Mouse (Mus musculus) liver, embryonic 14.5 days (tissue): ENCODE measurements around the gene Phf14. TPM values are rescaled to one million over a fixed set of nuclear protein-coding genes. Genes with fewer than 3 reads are reported as not detected.

Experiments used
- ATAC-seq: fragments of 200-750 bp; cut with Nextera tagmentation; 2 replicates; pipeline ENCODE4 v1.8.0; 2017; ENCODE audit warnings: moderate number of reproducible peaks, mild to moderate bottlenecking, moderate library complexity; ENCODE audit not compliant: insufficient read depth
- DNase-seq, 3 experiments: peaks; one replicate each; pipeline ENCODE4 v3.0.0-alpha.2; 2012 to 2013; ENCODE audit warnings: low read depth in 3 of 3, low spot score in 3 of 3
- H3K27ac ChIP-seq: fragments of 300-500 bp; sonication (generic); 2 replicates; pipeline ENCODE4 v1.5.1; 2014; ENCODE audit warnings: moderate library complexity, mild to moderate bottlenecking, control low read depth, inconsistent platforms
- H3K27me3 ChIP-seq: fragments of 300-500 bp; sonication (generic); 2 replicates; pipeline ENCODE4 v1.6.1; 2014; ENCODE audit warnings: mild to moderate bottlenecking, low read length, moderate library complexity; ENCODE audit not compliant: control insufficient read depth, insufficient read depth
- H3K36me3 ChIP-seq: fragments of 300-500 bp; sonication (generic); replicated peaks from 2 replicates; pipeline ENCODE4 v1.6.1; 2014; ENCODE audit warnings: low read depth; ENCODE audit not compliant: control insufficient read depth, insufficient read depth
- H3K4me1 ChIP-seq, 2 experiments: fragments of 200-500 bp in 1 of 2; fragments of 300-500 bp in 1 of 2; sonication (generic) in 1 of 2; replicated peaks; 2 replicates each; pipeline ENCODE4 v1.6.1; 2012 to 2014; ENCODE audit warnings: antibody characterized with exemption in 1 of 2, inconsistent platforms in 1 of 2, low read length in 1 of 2; ENCODE audit not compliant: control insufficient read depth in 2 of 2, insufficient read depth in 2 of 2
- H3K4me2 ChIP-seq: fragments of 300-500 bp; sonication (generic); 2 replicates; pipeline ENCODE4 v1.6.1; 2014; ENCODE audit warnings: low read depth, mild to moderate bottlenecking, control low read depth, moderate library complexity
- H3K4me3 ChIP-seq, 2 experiments: fragments of 200-500 bp in 1 of 2; fragments of 300-500 bp in 1 of 2; sonication (generic) in 1 of 2; 2 replicates each; pipeline ENCODE4 v1.5.1; 2012 to 2014; ENCODE audit warnings: low read depth in 2 of 2, low read length in 2 of 2, mild to moderate bottlenecking in 2 of 2, control low read depth in 1 of 2, inconsistent platforms in 1 of 2, moderate library complexity in 1 of 2; ENCODE audit not compliant: insufficient read depth in 1 of 2
- H3K9ac ChIP-seq: fragments of 300-500 bp; sonication (generic); replicated peaks from 2 replicates; pipeline ENCODE4 v1.6.1; 2014; ENCODE audit warnings: mild to moderate bottlenecking, control low read depth, moderate library complexity
- H3K9me3 ChIP-seq: fragments of 300-500 bp; sonication (generic); 2 replicates; pipeline ENCODE4 v1.6.1; 2016; ENCODE audit warnings: low read length, mixed read lengths; ENCODE audit not compliant: control insufficient read depth
- CTCF ChIP-seq: IDR thresholded peaks from 2 replicates; pipeline ENCODE4 v1.5.1; 2016; ENCODE audit warnings: antibody characterized with exemption, low read depth, control low read depth
- EP300 ChIP-seq: IDR thresholded peaks from 2 replicates; pipeline ENCODE4 v1.6.1; 2016; ENCODE audit warnings: antibody characterized with exemption, low read depth
- WGBS: fragments of 180-500 bp; shearing (Covaris S2); extraction: QIAGEN DNeasy Blood & Tissue Kit; methylation state at CpG from one replicate; pipeline ENCODE4 v1.1.7; 2014; ENCODE audit not compliant: insufficient replicate concordance; 5-methylcytosine and 5-hydroxymethylcytosine counted together
- polyA plus RNA-seq, 2 experiments: library from polyadenylated mRNA; depleted of rRNA in 1 of 2; stranded (reverse) in 1 of 2; unstranded in 1 of 2; fragments of >200 nt; fragmentation: Nextera tagmentation in 1 of 2; extraction: Ambion mirVana in 1 of 2; gene quantifications; 2 replicates each; pipeline versions ENCODE4 v1.2.1 to v1.2.3; 2012 to 2014

The Phf14 gene
- polyA plus RNA-seq, 2 experiments: 9.3 to 19.5 TPM

- WGBS: 73% methylated on average over 5 of the region's 5 CpGs
- H3K4me1 ChIP-seq: no peaks in the 10 kb centered on the region
- no peaks in the 10 kb centered on the region for H3K9me3 ChIP-seq
- no peak overlapping the region for H3K4me3 ChIP-seq
- no peak for TF ChIP-seq CTCF
- TF ChIP-seq EP300: no peak
- no peak overlapping the region for H3K27ac ChIP-seq
- H3K36me3 ChIP-seq: no peaks in the 10 kb centered on the region
- H3K4me2 ChIP-seq: no peak overlapping the region
- H3K9ac ChIP-seq: no peak overlapping the region
- ATAC-seq (no peak), DNase-seq (no peak)
- no peaks in the 10 kb centered on the region for H3K27me3 ChIP-seq
Measured at GRCm38 (mm10) chr6:12058717-12059116, 151.1 kb downstream of the Phf14 start.

GRCm38 (mm10) chr6:12059971-12060370 is 152.4 kb downstream of the Phf14 start:
- Histone ChIP-seq H3K27me3 (no peaks in the 10 kb centered on the region), H3K4me1 (no peaks in the 10 kb centered on the region), H3K9me3 (no peaks in the 10 kb centered on the region), H3K36me3 (no peaks in the 10 kb centered on the region), H3K4me2 (no peak overlapping the region), H3K4me3 (no peak overlapping the region), H3K27ac (no peak overlapping the region), H3K9ac (no peak overlapping the region)
- TF ChIP-seq CTCF (no peak), EP300 (no peak)
- 0 out of 2 replicates have a peak, but pooled peaks have one; percentile 18 for ATAC-seq
- WGBS: 50% methylated on average over 7 of the region's 7 CpGs
- no peak for DNase-seq

GRCm38 (mm10) chr6:12060452-12061140 is 153.0 kb downstream of the Phf14 start:
- no peak overlapping the region for H3K4me3 ChIP-seq
- H3K9ac ChIP-seq: no peak overlapping the region
- no peaks in the 10 kb centered on the region for H3K36me3 ChIP-seq
- ATAC-seq: peak; percentile 45; the same call in 1 of the 2 replicates
- no peak for DNase-seq
- H3K27me3 ChIP-seq: no peaks in the 10 kb centered on the region
- TF ChIP-seq EP300: no peak
- H3K4me1 ChIP-seq: no peaks in the 10 kb centered on the region
- no peaks in the 10 kb centered on the region for H3K9me3 ChIP-seq
- H3K27ac ChIP-seq: no peak overlapping the region
- H3K4me2 ChIP-seq: no peak overlapping the region
- WGBS: 46% methylated on average over 9 of the region's 9 CpGs

- no peaks in the 10 kb centered on the region for H3K9me3 ChIP-seq
- TF ChIP-seq EP300: no peak
- no peak overlapping the region for H3K4me3 ChIP-seq
- H3K4me2 ChIP-seq: no peak overlapping the region
- no peak overlapping the region for H3K9ac ChIP-seq
- DNase-seq (no peak), ATAC-seq (no peak)
- H3K36me3 ChIP-seq: no peaks in the 10 kb centered on the region
- no peak overlapping the region for H3K27ac ChIP-seq
- WGBS: 76% methylated on average over 4 of the region's 4 CpGs
- no peaks in the 10 kb centered on the region; a peak in 1 of 4 replicates for H3K4me1 ChIP-seq
- H3K27me3 ChIP-seq: no peaks in the 10 kb centered on the region
Measured at GRCm38 (mm10) chr6:12067956-12068355, 160.3 kb downstream of the Phf14 start.

- Histone ChIP-seq H3K36me3 (no peaks in the 10 kb centered on the region), H3K9ac (no peak overlapping the region), H3K4me1 (no peaks in the 10 kb centered on the region; a peak in 1 of 4 replicates), H3K4me3 (no peak overlapping the region), H3K4me2 (no peak overlapping the region), H3K9me3 (no peaks in the 10 kb centered on the region), H3K27ac (no peak overlapping the region), H3K27me3 (no peaks in the 10 kb centered on the region)
- ATAC-seq (no peak), DNase-seq (no peak)
- 45% methylated on average over 2 of the region's 2 CpGs for WGBS
- TF ChIP-seq EP300 (no peak), CTCF (no peak)
Measured at GRCm38 (mm10) chr6:12069357-12069756, 161.7 kb downstream of the Phf14 start.
